Mouse (Mus musculus) kidney, embryonic 14.5 days (tissue): Measurements from ENCODE around the gene Ehhadh. TPM values are rescaled to one million over a fixed set of nuclear protein-coding genes. Genes with fewer than 3 reads are reported as not detected.

ENCODE experiments used
- ATAC-seq: fragments of 200-750 bp; cut with Nextera tagmentation; 2 replicates; pipeline ENCODE4 v1.8.0; 2017; ENCODE audit warnings: moderate number of reproducible peaks, mild to moderate bottlenecking, moderate TSS enrichment, moderate library complexity; ENCODE audit not compliant: low FRiP score, low TSS enrichment
- H3K27ac ChIP-seq: fragments of 300-500 bp; sonication (generic); 2 replicates; pipeline ENCODE4 v1.5.1; 2014; ENCODE audit warnings: low read depth, mild to moderate bottlenecking, low read length, moderate library complexity, mixed read lengths
- H3K27me3 ChIP-seq: fragments of 300-500 bp; sonication (generic); 2 replicates; pipeline ENCODE4 v1.6.1; 2014; ENCODE audit warnings: mild to moderate bottlenecking, low read length; ENCODE audit not compliant: control insufficient read depth, insufficient read depth
- H3K36me3 ChIP-seq: fragments of 300-500 bp; sonication (generic); 2 replicates; pipeline ENCODE4 v1.6.1; 2014; ENCODE audit warnings: low read length, mixed read lengths; ENCODE audit not compliant: control insufficient read depth, insufficient read depth
- H3K4me1 ChIP-seq: fragments of 300-500 bp; sonication (generic); 2 replicates; pipeline ENCODE4 v1.6.1; 2014; ENCODE audit warnings: low read length, mixed read lengths; ENCODE audit not compliant: control insufficient read depth, insufficient read depth
- H3K4me2 ChIP-seq: fragments of 300-500 bp; sonication (generic); replicated peaks from 2 replicates; pipeline ENCODE4 v1.6.1; 2014; ENCODE audit warnings: low read depth, mild to moderate bottlenecking, low read length
- H3K4me3 ChIP-seq: fragments of 300-500 bp; sonication (generic); 2 replicates; pipeline ENCODE4 v1.5.1; 2014; ENCODE audit warnings: mild to moderate bottlenecking, low read length
- H3K9ac ChIP-seq: fragments of 300-500 bp; sonication (generic); 2 replicates; pipeline ENCODE4 v1.6.1; 2014; ENCODE audit warnings: low read depth, mild to moderate bottlenecking, low read length, moderate library complexity
- H3K9me3 ChIP-seq: fragments of 300-500 bp; sonication (generic); 2 replicates; pipeline ENCODE4 v1.6.1; 2016; ENCODE audit warnings: low read length; ENCODE audit not compliant: control insufficient read depth
- WGBS: fragments of 180-500 bp; shearing (Covaris S2); extraction: QIAGEN DNeasy Blood & Tissue Kit; methylation state at CpG from one replicate; pipeline ENCODE4 v1.1.7; 2014; 5-methylcytosine and 5-hydroxymethylcytosine counted together
- polyA plus RNA-seq: library from polyadenylated mRNA; unstranded; fragments of >200 nt; fragmentation: Nextera tagmentation; extraction: Ambion mirVana; gene quantifications from 2 replicates; pipeline ENCODE4 v1.2.1, GENCODE M21; 2014

Gene Ehhadh
- polyA plus RNA-seq, 1 experiment from 2014 or later = 1.9 TPM

DNA sequence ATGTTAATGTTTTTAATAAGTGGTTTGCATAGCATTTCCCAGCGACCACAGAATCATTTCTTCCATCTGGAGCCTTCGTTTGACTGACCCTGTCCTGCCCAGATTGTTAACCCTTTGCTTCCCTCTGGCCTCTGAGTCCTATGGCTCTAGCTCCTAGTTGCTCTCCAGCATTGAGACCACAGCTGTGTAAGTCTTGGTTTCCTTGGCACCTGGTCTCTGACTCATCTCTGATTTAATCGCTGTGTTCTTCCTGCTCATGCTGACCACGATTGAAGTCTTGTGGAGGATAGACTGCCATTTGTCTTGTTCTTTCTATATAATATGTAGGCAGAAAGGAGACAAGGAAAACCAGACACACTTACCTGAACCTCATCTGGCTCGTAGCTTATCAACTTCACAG, 42.1 kb upstream of the Ehhadh start:
- no peak overlapping the region for H3K4me2 ChIP-seq
- H3K27ac ChIP-seq = no peak overlapping the region
- H3K4me3 ChIP-seq = no peak overlapping the region
- ATAC-seq = no peak
- H3K4me1 ChIP-seq = no peaks in the 10 kb centered on the region
- H3K27me3 ChIP-seq = no peaks in the 10 kb centered on the region
- no peaks in the 10 kb centered on the region for H3K9me3 ChIP-seq
- H3K36me3 ChIP-seq = no peaks in the 10 kb centered on the region
- WGBS = 38% methylated on average over 5 of the region's 5 CpGs
- no peak overlapping the region for H3K9ac ChIP-seq

DNA sequence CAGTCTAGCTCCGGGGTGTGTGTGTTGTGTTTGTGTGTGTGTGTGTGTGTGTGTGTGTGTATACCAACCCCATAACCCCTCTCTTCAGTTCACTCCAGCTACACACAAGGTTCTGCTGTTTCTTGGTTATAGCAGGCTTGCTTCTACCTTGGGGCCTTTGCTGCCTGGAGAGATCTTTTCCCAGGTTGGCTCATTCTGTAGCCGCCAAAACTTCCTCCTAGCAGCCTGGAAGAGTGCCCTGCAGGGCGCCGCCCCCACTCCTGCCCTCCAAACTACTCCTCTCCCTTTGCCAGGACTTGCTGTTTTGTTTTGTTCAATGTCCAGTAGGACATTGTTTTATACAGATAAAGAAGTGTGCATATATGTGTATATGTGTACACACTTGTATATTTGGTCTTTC, 40.0 kb upstream of the Ehhadh start:
- no peak overlapping the region; the same call in 1 of the 2 replicates for H3K27ac ChIP-seq

DNA sequence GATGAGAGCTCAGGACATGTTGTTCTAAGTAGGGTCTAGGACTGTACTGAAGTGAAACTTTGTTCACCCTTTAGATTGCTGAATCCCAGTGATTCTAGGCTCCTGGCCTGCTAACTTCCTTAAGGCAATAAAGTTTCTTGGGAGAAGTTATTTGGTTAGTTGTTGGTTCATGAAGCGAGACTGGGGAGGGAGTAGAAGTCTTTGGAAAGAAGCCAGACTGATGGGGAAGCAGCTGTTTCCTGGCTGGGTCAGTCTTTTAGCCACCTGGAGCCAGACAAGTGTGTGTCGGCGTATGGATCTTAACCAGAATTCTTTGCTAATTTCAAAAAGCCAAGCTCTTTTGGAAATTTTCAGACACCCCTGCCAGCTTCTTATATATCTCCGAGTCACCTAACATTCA, 39.5 kb upstream of the Ehhadh start:
- H3K9ac ChIP-seq = no peak overlapping the region
- H3K4me1 ChIP-seq = no peaks in the 10 kb centered on the region
- H3K36me3 ChIP-seq = no peaks in the 10 kb centered on the region
- H3K4me3 ChIP-seq = no peak overlapping the region
- no peak overlapping the region; the same call in 1 of the 2 replicates for H3K27ac ChIP-seq
- H3K9me3 ChIP-seq = no peaks in the 10 kb centered on the region
- 0 out of 2 replicates have a peak, but pooled peaks have one; percentile 16 for ATAC-seq
- WGBS = 55% methylated on average over 4 of the region's 4 CpGs
- H3K27me3 ChIP-seq = no peaks in the 10 kb centered on the region
- no peak overlapping the region for H3K4me2 ChIP-seq

More for the DNA sequence above, 40.0 kb upstream of the Ehhadh start:
- no peaks in the 10 kb centered on the region for H3K27me3 ChIP-seq
- H3K36me3 ChIP-seq = no peaks in the 10 kb centered on the region
- no peak overlapping the region for H3K9ac ChIP-seq
- no peak overlapping the region for H3K4me2 ChIP-seq
- H3K4me1 ChIP-seq = no peaks in the 10 kb centered on the region
- ATAC-seq = no peak
- H3K4me3 ChIP-seq = no peak overlapping the region
- no peaks in the 10 kb centered on the region for H3K9me3 ChIP-seq
- WGBS = 63% methylated on average over 4 of the region's 4 CpGs

DNA sequence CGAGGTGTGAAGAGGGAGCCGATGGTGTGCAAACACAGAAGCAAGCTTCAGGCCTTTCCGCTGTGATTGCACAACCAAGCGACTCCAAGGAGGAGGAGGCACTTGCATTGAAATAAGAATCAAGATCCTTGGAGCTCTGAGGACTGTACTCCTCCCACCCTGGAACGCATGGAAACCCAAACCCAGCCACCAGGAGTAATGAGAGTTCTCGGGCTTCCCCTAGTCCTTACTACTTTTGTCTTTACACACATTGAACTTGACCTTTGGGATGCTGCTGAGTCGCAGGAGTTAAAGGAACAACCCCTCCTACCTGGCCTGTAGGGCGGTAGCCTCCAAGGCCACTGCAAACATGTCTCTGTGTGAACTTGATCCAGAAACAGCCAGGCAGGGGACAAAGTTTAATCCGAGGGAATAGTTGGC, 38.0 kb upstream of the Ehhadh start:
- H3K27ac ChIP-seq = no peak overlapping the region
- no peaks in the 10 kb centered on the region for H3K9me3 ChIP-seq
- no peak overlapping the region for H3K4me2 ChIP-seq
- WGBS = 58% methylated on average over 9 of the region's 9 CpGs
- H3K36me3 ChIP-seq = no peaks in the 10 kb centered on the region
- no peak overlapping the region for H3K9ac ChIP-seq
- no peak for ATAC-seq
- H3K4me3 ChIP-seq = no peak overlapping the region
- H3K4me1 ChIP-seq = no peaks in the 10 kb centered on the region
- no peaks in the 10 kb centered on the region for H3K27me3 ChIP-seq

DNA sequence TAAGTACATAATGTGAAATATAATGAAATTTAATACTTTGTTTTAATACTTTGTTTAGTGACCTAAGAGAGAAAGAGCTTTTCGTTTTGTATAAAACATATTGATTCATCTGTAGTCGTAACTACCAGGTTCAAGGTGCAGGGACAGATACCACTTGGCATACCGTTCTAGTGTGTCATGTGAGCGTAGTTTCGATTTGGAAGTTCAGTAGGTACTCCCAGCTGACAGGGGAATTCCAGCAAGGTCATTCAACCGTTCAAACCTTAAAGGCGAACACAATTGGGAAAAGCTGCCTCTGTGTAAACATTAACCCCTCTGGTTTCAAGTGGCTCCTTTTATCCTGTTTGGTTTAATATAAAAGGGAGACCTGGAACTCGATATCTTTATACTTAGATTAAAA, 31.0 kb upstream of the Ehhadh start:
- WGBS = 31% methylated on average over 8 of the region's 8 CpGs
- H3K9ac ChIP-seq = no peak overlapping the region
- no peak overlapping the region for H3K4me3 ChIP-seq
- no peaks in the 10 kb centered on the region for H3K9me3 ChIP-seq
- no peaks in the 10 kb centered on the region for H3K27me3 ChIP-seq
- no peak overlapping the region; the same call in 1 of the 2 replicates for H3K4me2 ChIP-seq
- H3K27ac ChIP-seq = no peak overlapping the region
- no peaks in the 10 kb centered on the region for H3K36me3 ChIP-seq
- peaks cover 7% of the 10 kb centered on the region; the same call in 1 of the 2 replicates for H3K4me1 ChIP-seq
- ATAC-seq = peak; percentile 63; the same call in 1 of the 2 replicates

DNA sequence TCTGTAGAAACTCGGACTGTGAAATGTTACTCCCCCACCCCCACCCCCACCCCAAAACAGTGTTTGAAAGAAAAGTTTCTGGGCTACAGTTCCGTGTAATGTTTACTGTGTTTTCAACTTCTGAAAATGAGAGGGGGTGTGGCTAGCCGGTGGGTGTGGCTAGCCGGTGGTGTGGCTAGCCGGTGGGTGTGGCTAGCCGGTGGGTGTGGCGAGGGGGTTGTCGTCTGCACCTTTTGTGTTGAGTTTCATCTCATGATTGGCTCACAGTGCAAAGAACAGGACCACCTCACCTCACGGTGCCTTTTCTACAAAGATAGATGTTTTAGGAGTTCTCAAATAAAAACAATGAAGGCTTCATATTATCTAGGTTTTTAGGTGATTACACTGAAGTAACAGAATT, 30.5 kb upstream of the Ehhadh start:
- no peaks in the 10 kb centered on the region for H3K9me3 ChIP-seq
- no peaks in the 10 kb centered on the region for H3K27me3 ChIP-seq
- ATAC-seq = peak; percentile 28; the same call in 1 of the 2 replicates

DNA sequence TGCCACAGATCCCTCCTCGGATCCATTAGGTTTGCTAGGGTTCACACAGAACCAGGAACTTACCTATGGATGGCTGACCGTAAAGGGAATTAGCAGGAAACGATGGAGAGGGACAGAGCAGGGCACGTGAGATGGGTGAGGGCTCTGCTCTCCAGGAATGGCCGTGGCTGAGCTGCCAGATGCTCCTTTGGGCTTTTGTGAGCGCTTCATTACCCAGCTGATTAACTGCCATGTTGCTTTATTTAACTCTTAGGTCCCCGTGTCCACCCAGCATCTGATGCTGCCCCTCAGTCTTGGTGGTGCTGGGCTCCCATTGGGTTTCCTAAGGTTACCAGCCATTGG, 28.0 kb upstream of the Ehhadh start:
- ATAC-seq = peak; percentile 62
- Histone ChIP-seq H3K9ac (no peak overlapping the region; the same call in 1 of the 2 replicates), H3K27me3 (no peaks in the 10 kb centered on the region), H3K4me3 (0 out of 2 replicates have a peak overlapping the region, but pooled peaks have one; percentile 8), H3K4me2 (peak overlapping the region; percentile 30; the same call in 1 of the 2 replicates), H3K27ac (no peak overlapping the region; the same call in 1 of the 2 replicates), H3K4me1 (peaks cover 7% of the 10 kb centered on the region; the same call in 1 of the 2 replicates), H3K9me3 (no peaks in the 10 kb centered on the region), H3K36me3 (no peaks in the 10 kb centered on the region)
- WGBS = 23% methylated on average over 7 of the region's 7 CpGs

More for the DNA sequence above, 30.5 kb upstream of the Ehhadh start:
- no peaks in the 10 kb centered on the region for H3K36me3 ChIP-seq
- no peak overlapping the region; the same call in 1 of the 2 replicates for H3K27ac ChIP-seq
- no peak overlapping the region for H3K4me3 ChIP-seq
- no peak overlapping the region for H3K9ac ChIP-seq
- H3K4me2 ChIP-seq = no peak overlapping the region
- 38% methylated on average over 9 of the region's 9 CpGs for WGBS
- H3K4me1 ChIP-seq = peaks cover 7% of the 10 kb centered on the region; the same call in 1 of the 2 replicates

DNA sequence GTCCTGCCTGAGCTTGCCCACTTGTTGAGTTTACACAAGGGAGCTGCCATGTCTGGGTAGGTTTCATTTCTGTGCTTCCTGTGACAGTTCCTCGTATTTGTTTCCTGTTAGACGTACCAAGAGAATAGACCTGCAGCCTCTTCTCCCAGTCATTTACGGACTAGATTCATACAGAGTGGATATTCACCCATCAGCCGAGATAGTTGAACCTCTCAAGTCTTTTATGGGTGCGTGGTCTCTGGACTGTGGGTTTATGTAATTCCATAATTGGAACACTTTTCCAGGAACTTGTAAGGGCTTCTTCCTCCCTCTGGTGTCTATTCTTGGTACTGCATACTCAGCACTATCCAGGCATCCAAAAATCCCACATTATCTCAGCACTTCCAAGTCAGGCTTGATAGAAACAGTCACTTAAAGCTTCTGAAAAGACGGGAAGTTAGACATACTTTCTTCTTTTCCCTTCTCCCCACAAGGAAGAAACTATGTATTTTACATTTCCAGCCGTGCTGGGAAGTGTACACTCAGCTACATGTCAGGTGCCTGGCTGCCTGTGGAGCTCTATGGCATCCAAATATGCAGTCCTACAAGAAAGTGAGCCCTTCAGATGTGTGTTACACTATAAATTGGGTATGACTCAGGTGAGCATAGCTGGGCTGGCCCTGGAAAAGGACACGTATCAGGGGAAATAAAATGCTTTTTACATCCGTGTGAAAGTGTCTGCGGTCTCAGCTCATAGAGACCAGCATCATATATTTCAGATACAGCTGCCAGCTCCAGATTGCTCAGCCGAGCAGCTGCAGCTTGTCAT, 27.5 kb upstream of the Ehhadh start:
- no peak overlapping the region; the same call in 1 of the 2 replicates for H3K9ac ChIP-seq
- no peaks in the 10 kb centered on the region for H3K36me3 ChIP-seq
- peaks cover 7% of the 10 kb centered on the region; the same call in 1 of the 2 replicates for H3K4me1 ChIP-seq
- peak; percentile 41 for ATAC-seq
- 48% methylated on average over 11 of the region's 11 CpGs for WGBS
- H3K4me3 ChIP-seq = 0 out of 2 replicates have a peak overlapping the region, but pooled peaks have one; percentile 8
- peak overlapping the region; percentile 30; the same call in 1 of the 2 replicates for H3K4me2 ChIP-seq
- H3K9me3 ChIP-seq = no peaks in the 10 kb centered on the region
- H3K27me3 ChIP-seq = no peaks in the 10 kb centered on the region
- H3K27ac ChIP-seq = no peak overlapping the region; the same call in 1 of the 2 replicates
